Mouse (Mus musculus) lung, adult 2 months (tissue): Measurements from ENCODE around the gene Fam189a1. TPM values are rescaled to one million over a fixed set of nuclear protein-coding genes. Genes with fewer than 3 reads are reported as not detected.

Source experiments
- DNase-seq: peaks from one replicate; pipeline ENCODE4 v3.0.0; 2022
- H3K4me1 ChIP-seq: fragments of 200-500 bp; 2 replicates; pipeline ENCODE4 v1.6.1; 2011; ENCODE audit warnings: low read length; ENCODE audit not compliant: control insufficient read depth, insufficient read depth
- H3K4me3 ChIP-seq: fragments of 200-500 bp; replicated peaks from 2 replicates; pipeline ENCODE3; 2011; ENCODE audit warnings: low read depth, mild to moderate bottlenecking, control low read depth, low read length; ENCODE audit errors: extremely low read depth
- CTCF ChIP-seq: fragments of 200-500 bp; IDR thresholded peaks from 2 replicates; pipeline ENCODE4 v1.5.1; 2011; ENCODE audit warnings: mild to moderate bottlenecking, low read length, control low read depth; ENCODE audit not compliant: insufficient read depth
- POLR2A ChIP-seq: fragments of 200-500 bp; IDR thresholded peaks from 2 replicates; pipeline ENCODE4 v1.6.1; 2011; ENCODE audit warnings: low read depth, mild to moderate bottlenecking, control low read depth, low read length, borderline replicate concordance; ENCODE audit errors: extremely low read depth
- WGBS: fragments of 180-500 bp; shearing (Covaris S2); methylation state at CpG from one replicate; pipeline ENCODE4 v1.1.7; 2018; 5-methylcytosine and 5-hydroxymethylcytosine counted together
- polyA plus RNA-seq: library from polyadenylated mRNA; depleted of rRNA; stranded (reverse); fragments of >200 nt; gene quantifications from 2 replicates; pipeline ENCODE4 v1.2.3, GENCODE M21; 2012

Fam189a1 gene
- polyA plus RNA-seq, 1 experiment, result 2.8 TPM

- Histone ChIP-seq H3K4me1 (no peaks in the 10 kb centered on the region), H3K4me3 (no peak overlapping the region)
- WGBS, result 87% methylated on average over 9 of the region's 9 CpGs
- no peak for DNase-seq
- TF ChIP-seq CTCF, result no peak
- no peak for TF ChIP-seq POLR2A
These were observed 7.3 kb downstream of the Fam189a1 start for GRCm38 (mm10) chr7:65149040-65149439.

GRCm38 (mm10) chr7:65144881-65145280 is 11.5 kb downstream of the Fam189a1 start:
- H3K4me1 ChIP-seq, result no peaks in the 10 kb centered on the region
- no peak for DNase-seq
- no peak for TF ChIP-seq POLR2A
- no peak for TF ChIP-seq CTCF
- 60% methylated on average over 6 of the region's 6 CpGs for whole genome bisulfite sequencing
- no peak overlapping the region for H3K4me3 ChIP-seq

GRCm38 (mm10) chr7:65141907-65142698 is 14.3 kb downstream of the Fam189a1 start:
- TF ChIP-seq POLR2A, result no peak
- no peak for TF ChIP-seq CTCF
- Histone ChIP-seq H3K4me1 (no peaks in the 10 kb centered on the region), H3K4me3 (no peak overlapping the region)
- no peak for DNase-seq
- WGBS, result 45% methylated on average over 6 of the region's 6 CpGs

GRCm38 (mm10) chr7:65140832-65141231 is 15.5 kb downstream of the Fam189a1 start:
- Histone ChIP-seq H3K4me3 (no peak overlapping the region), H3K4me1 (no peaks in the 10 kb centered on the region)
- no peak for DNase-seq
- 72% methylated on average over 5 of the region's 5 CpGs for WGBS
- TF ChIP-seq POLR2A, result no peak
- no peak for TF ChIP-seq CTCF

- H3K4me1 ChIP-seq, result no peaks in the 10 kb centered on the region
- WGBS, result 50% methylated on average over 5 of the region's 5 CpGs
- H3K4me3 ChIP-seq, result no peak overlapping the region
- DNase-seq, result no peak
- TF ChIP-seq CTCF (no peak), POLR2A (no peak)
These were observed 16.3 kb downstream of the Fam189a1 start for GRCm38 (mm10) chr7:65140099-65140498.

GRCm38 (mm10) chr7:65123766-65124165 is 32.6 kb downstream of the Fam189a1 start:
- H3K4me3 ChIP-seq, result no peak overlapping the region
- no peak for DNase-seq
- TF ChIP-seq POLR2A (no peak), CTCF (no peak)
- no peaks in the 10 kb centered on the region for H3K4me1 ChIP-seq
- WGBS, result 86% methylated on average over 3 of the region's 3 CpGs

GRCm38 (mm10) chr7:65116903-65117302 is 39.5 kb downstream of the Fam189a1 start:
- WGBS, result 88% methylated on average over 7 of the region's 7 CpGs
- no peak for DNase-seq

GRCm38 (mm10) chr7:65115366-65115765 is 41.0 kb downstream of the Fam189a1 start:
- H3K4me3 ChIP-seq, result no peak overlapping the region
- no peak for DNase-seq
- H3K4me1 ChIP-seq, result no peaks in the 10 kb centered on the region
- TF ChIP-seq CTCF, result no peak
- TF ChIP-seq POLR2A, result no peak
- WGBS, result 93% methylated on average over 3 of the region's 3 CpGs

More at GRCm38 (mm10) chr7:65116903-65117302, 39.5 kb downstream of the Fam189a1 start:
- H3K4me3 ChIP-seq, result no peak overlapping the region
- no peaks in the 10 kb centered on the region for H3K4me1 ChIP-seq
- no peak for TF ChIP-seq POLR2A
- no peak for TF ChIP-seq CTCF

GRCm38 (mm10) chr7:65111664-65112063 is 44.7 kb downstream of the Fam189a1 start:
- H3K4me1 ChIP-seq, result no peaks in the 10 kb centered on the region
- H3K4me3 ChIP-seq, result no peak overlapping the region
- no peak for DNase-seq
- TF ChIP-seq CTCF (no peak), POLR2A (no peak)
- 88% methylated on average over 9 of the region's 9 CpGs for WGBS

- no peak for DNase-seq
- Histone ChIP-seq H3K4me3 (no peak overlapping the region), H3K4me1 (no peaks in the 10 kb centered on the region)
- 74% methylated on average over 3 of the region's 3 CpGs for WGBS
- TF ChIP-seq CTCF (no peak), POLR2A (no peak)
These were observed 50.8 kb downstream of the Fam189a1 start for GRCm38 (mm10) chr7:65105566-65105965.

GRCm38 (mm10) chr7:65105097-65105467 is 51.3 kb downstream of the Fam189a1 start:
- WGBS, result 81% methylated on average over 4 of the region's 4 CpGs
- no peaks in the 10 kb centered on the region for H3K4me1 ChIP-seq
- DNase-seq, result no peak
- H3K4me3 ChIP-seq, result no peak overlapping the region
- no peak for TF ChIP-seq CTCF
- TF ChIP-seq POLR2A, result no peak
